ENCODE assay signal across 8 mouse cellular contexts in genomic region chr8:54163505-54163904, GRCm38 (mm10).
DNase-seq lines count a peak whose midpoint lies in the region; ATAC-seq lines count a peak whose summit lies in the region.

No protein-coding gene starts in this region.

- no peak overlapping the region for H3K9ac ChIP-seq in lung, embryonic 15.5 days
- H3K9ac ChIP-seq in forebrain, embryonic 12.5 days: no peak overlapping the region
- H3K9ac ChIP-seq in limb, embryonic 13.5 days: no peak overlapping the region
- H3K9ac ChIP-seq in stomach, embryonic 15.5 days: no peak overlapping the region

- H3K9me3 ChIP-seq in lung, embryonic 15.5 days: no peaks in the 10 kb centered on the region
- H3K9me3 ChIP-seq in forebrain, embryonic 12.5 days: no peaks in the 10 kb centered on the region
- H3K9me3 ChIP-seq in limb, embryonic 13.5 days: no peaks in the 10 kb centered on the region
- H3K9me3 ChIP-seq in stomach, embryonic 15.5 days: no peaks in the 10 kb centered on the region

- H3K4me1 ChIP-seq in lung, embryonic 15.5 days: 0 out of 2 replicates have a peak, but pooled peaks cover 4% of the 10 kb centered on the region
- peaks cover 7% of the 10 kb centered on the region; the same call in 1 of the 2 replicates for H3K4me1 ChIP-seq in forebrain, embryonic 12.5 days
- 0 out of 2 replicates have a peak, but pooled peaks cover 6% of the 10 kb centered on the region for H3K4me1 ChIP-seq in limb, embryonic 13.5 days
- H3K4me1 ChIP-seq in stomach, embryonic 15.5 days: no peaks in the 10 kb centered on the region

- no peak overlapping the region for H3K4me3 ChIP-seq in lung, embryonic 15.5 days
- H3K4me3 ChIP-seq in forebrain, embryonic 12.5 days (replicated peaks): no peak overlapping the region
- peak overlapping the region; percentile 10 for H3K4me3 ChIP-seq in limb, embryonic 13.5 days
- H3K4me3 ChIP-seq in stomach, embryonic 15.5 days (replicated peaks): no peak overlapping the region

- peak overlapping the region; percentile 10; the same call in 1 of the 2 replicates for H3K4me2 ChIP-seq in lung, embryonic 15.5 days
- H3K4me2 ChIP-seq in forebrain, embryonic 12.5 days: no peak overlapping the region
- H3K4me2 ChIP-seq in limb, embryonic 13.5 days (replicated peaks): peak overlapping the region; percentile 52
- 0 out of 2 replicates have a peak overlapping the region, but pooled peaks have one; percentile 3 for H3K4me2 ChIP-seq in stomach, embryonic 15.5 days

- no peak overlapping the region for H3K27ac ChIP-seq in lung, embryonic 15.5 days
- no peak overlapping the region for H3K27ac ChIP-seq in forebrain, embryonic 12.5 days
- peak overlapping the region; percentile 64; the same call in 1 of the 2 replicates for H3K27ac ChIP-seq in limb, embryonic 13.5 days
- no peak overlapping the region for H3K27ac ChIP-seq in stomach, embryonic 15.5 days

- no peaks in the 10 kb centered on the region for H3K36me3 ChIP-seq in lung, embryonic 15.5 days
- H3K36me3 ChIP-seq in forebrain, embryonic 12.5 days (replicated peaks): no peaks in the 10 kb centered on the region
- no peaks in the 10 kb centered on the region for H3K36me3 ChIP-seq in limb, embryonic 13.5 days
- H3K36me3 ChIP-seq in stomach, embryonic 15.5 days: no peaks in the 10 kb centered on the region

- no peak for DNase-seq in lung, postnatal 4 days
- no peak for DNase-seq in ovary, postnatal 36 days (ENCODE audit: low spot score)
- no peak for DNase-seq in adrenal gland, postnatal 10 days
- no peak for DNase-seq in urinary bladder, postnatal 14 days (ENCODE audit: low spot score)

- no peaks in the 10 kb centered on the region for H3K27me3 ChIP-seq in lung, embryonic 15.5 days
- no peaks in the 10 kb centered on the region for H3K27me3 ChIP-seq in forebrain, embryonic 12.5 days
- H3K27me3 ChIP-seq in limb, embryonic 13.5 days: no peaks in the 10 kb centered on the region
- no peaks in the 10 kb centered on the region for H3K27me3 ChIP-seq in stomach, embryonic 15.5 days (replicated peaks)

- 31% methylated on average over 5 of the region's 5 CpGs for WGBS in lung, embryonic 15.5 days
- WGBS in forebrain, embryonic 12.5 days: 47% methylated on average over 5 of the region's 5 CpGs
- WGBS in limb, embryonic 13.5 days: 2% methylated on average over 5 of the region's 5 CpGs
- WGBS in stomach, embryonic 15.5 days: 15% methylated on average over 5 of the region's 5 CpGs

- ATAC-seq in lung, embryonic 15.5 days (ENCODE audit: borderline replicate concordance, extremely low read depth, low FRiP score, low TSS enrichment): no peak
- peak; percentile 60; the same call in 1 of the 2 replicates for ATAC-seq in forebrain, embryonic 12.5 days (ENCODE audit: low FRiP score)
- peak; percentile 91 for ATAC-seq in limb, embryonic 13.5 days (ENCODE audit: low FRiP score, low read depth)
- no peak for ATAC-seq in stomach, embryonic 15.5 days (ENCODE audit: insufficient read depth, low FRiP score, low read depth)

Comparison
In these comparisons a context has a peak if more than half of its experiments do, and no peak if none do; other contexts are left out.
1. ATAC-seq: peak in forebrain, embryonic 12.5 days (single experiment) and limb, embryonic 13.5 days (single experiment); none in lung, embryonic 15.5 days (single experiment) and stomach, embryonic 15.5 days (single experiment).